Mouse (Mus musculus) limb, embryonic 11.5 days (tissue): ENCODE data around the gene Syncrip. TPM values are rescaled to one million over a fixed set of nuclear protein-coding genes. Genes with fewer than 3 reads are reported as not detected.

Experiments
- ATAC-seq: fragments of 200-750 bp; cut with Nextera tagmentation; 2 replicates; pipeline ENCODE4 v1.8.0; 2017; ENCODE audit warnings: low read depth; ENCODE audit not compliant: insufficient number of reproducible peaks, low FRiP score, low TSS enrichment
- DNase-seq: peaks from one replicate; pipeline ENCODE4 v3.0.0-alpha.2; 2015; ENCODE audit warnings: low spot score
- H3K27ac ChIP-seq: fragments of 300-500 bp; sonication (generic); replicated peaks from 2 replicates; pipeline ENCODE4 v1.5.1; 2014; ENCODE audit warnings: low read depth, mild to moderate bottlenecking, low read length
- H3K27me3 ChIP-seq: fragments of 300-500 bp; sonication (generic); 2 replicates; pipeline ENCODE4 v1.6.1; 2014; ENCODE audit warnings: mild to moderate bottlenecking, low read length, mixed read lengths; ENCODE audit not compliant: control insufficient read depth, insufficient read depth
- H3K36me3 ChIP-seq: fragments of 300-500 bp; sonication (generic); 2 replicates; pipeline ENCODE4 v1.6.1; 2014; ENCODE audit warnings: mild to moderate bottlenecking, low read length, moderate library complexity, mixed read lengths; ENCODE audit not compliant: control insufficient read depth, insufficient read depth
- H3K4me1 ChIP-seq: fragments of 300-500 bp; sonication (generic); 2 replicates; pipeline ENCODE4 v1.6.1; 2014; ENCODE audit warnings: low read length, mixed read lengths; ENCODE audit not compliant: control insufficient read depth, insufficient read depth
- H3K4me2 ChIP-seq: fragments of 300-500 bp; sonication (generic); 2 replicates; pipeline ENCODE4 v1.6.1; 2014; ENCODE audit warnings: low read depth, mild to moderate bottlenecking, moderate library complexity; ENCODE audit not compliant: severe bottlenecking
- H3K4me3 ChIP-seq: fragments of 300-500 bp; sonication (generic); 2 replicates; pipeline ENCODE4 v1.5.1; 2014; ENCODE audit warnings: low read depth, low read length
- H3K9ac ChIP-seq: fragments of 300-500 bp; sonication (generic); 2 replicates; pipeline ENCODE4 v1.6.1; 2014; ENCODE audit warnings: mild to moderate bottlenecking, low read length
- H3K9me3 ChIP-seq: fragments of 300-500 bp; sonication (generic); 2 replicates; pipeline ENCODE4 v1.6.1; 2016; ENCODE audit warnings: low read length; ENCODE audit not compliant: control insufficient read depth
- WGBS: fragments of 180-500 bp; shearing (Covaris S2); extraction: QIAGEN DNeasy Blood & Tissue Kit; methylation state at CpG from one replicate; pipeline ENCODE4 v1.1.7; 2014; 5-methylcytosine and 5-hydroxymethylcytosine counted together
- polyA plus RNA-seq: library from polyadenylated mRNA; unstranded; fragments of >200 nt; fragmentation: Nextera tagmentation; extraction: Ambion mirVana; gene quantifications from 2 replicates; pipeline ENCODE4 v1.2.1, GENCODE M21; 2014

Gene Syncrip
- polyA plus RNA-seq, 1 experiment from 2014 or later, result 138 TPM

- Histone ChIP-seq H3K27me3 (no peaks in the 10 kb centered on the region), H3K36me3 (no peaks in the 10 kb centered on the region), H3K4me3 (no peak overlapping the region), H3K27ac (no peak overlapping the region), H3K9ac (no peak overlapping the region), H3K9me3 (no peaks in the 10 kb centered on the region), H3K4me2 (no peak overlapping the region), H3K4me1 (no peaks in the 10 kb centered on the region)
- DNase-seq (no peak), ATAC-seq (no peak)
- 89% methylated on average over 2 of the region's 2 CpGs for WGBS
These were observed 58.0 kb downstream of the Syncrip start for GRCm38 (mm10) chr9:88424356-88424755.

DNA sequence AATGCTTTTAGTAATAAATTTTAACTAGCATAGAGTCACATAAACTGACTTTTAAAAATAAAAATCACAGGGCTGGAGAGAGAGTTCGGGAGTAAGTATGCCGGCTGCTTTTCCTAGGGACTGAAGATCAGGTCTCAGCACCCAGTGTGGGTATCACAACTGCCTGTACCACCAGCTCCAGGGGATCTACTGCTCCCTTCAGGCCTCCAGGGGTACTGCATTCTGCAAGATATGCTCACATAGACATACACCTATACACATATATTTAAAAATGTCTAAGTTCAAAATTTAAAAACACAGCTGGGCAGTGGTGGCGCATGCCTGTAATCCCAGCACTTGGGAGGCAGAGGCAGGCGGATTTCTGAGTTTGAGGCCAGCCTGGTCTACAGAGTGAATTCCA lies 59.9 kb downstream of the Syncrip start:
- Histone ChIP-seq H3K36me3 (no peaks in the 10 kb centered on the region), H3K4me3 (no peak overlapping the region), H3K27me3 (no peaks in the 10 kb centered on the region), H3K9me3 (no peaks in the 10 kb centered on the region), H3K27ac (no peak overlapping the region), H3K4me2 (no peak overlapping the region), H3K4me1 (no peaks in the 10 kb centered on the region), H3K9ac (no peak overlapping the region)
- WGBS, result 93% methylated on average over 4 of the region's 4 CpGs
- no peak for DNase-seq
- ATAC-seq, result no peak

DNA sequence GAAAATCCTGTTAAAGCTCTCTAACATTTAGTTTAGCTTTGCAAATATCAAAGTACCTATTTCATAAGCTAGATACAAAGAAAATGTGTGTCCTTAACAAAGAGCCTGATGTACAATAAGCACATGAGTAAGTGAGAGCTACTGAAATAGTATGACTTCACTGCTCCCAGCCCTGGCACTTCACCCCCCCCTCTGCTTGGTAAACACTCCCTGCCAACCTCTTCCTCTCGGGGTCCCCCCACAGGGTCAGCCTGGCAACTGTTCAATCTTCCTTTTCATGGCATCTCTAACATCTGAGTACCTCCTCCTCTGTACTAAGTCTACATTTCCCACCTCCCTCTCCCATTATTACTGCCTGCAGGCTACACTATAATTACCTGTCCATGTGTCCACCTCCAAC lies 65.6 kb downstream of the Syncrip start:
- H3K27ac ChIP-seq, result no peak overlapping the region
- H3K9ac ChIP-seq, result no peak overlapping the region
- ATAC-seq, result no peak
- no peaks in the 10 kb centered on the region for H3K27me3 ChIP-seq
- DNase-seq, result no peak
- no peak overlapping the region for H3K4me2 ChIP-seq
- H3K36me3 ChIP-seq, result no peaks in the 10 kb centered on the region
- H3K4me1 ChIP-seq, result no peaks in the 10 kb centered on the region
- H3K4me3 ChIP-seq, result no peak overlapping the region
- H3K9me3 ChIP-seq, result no peaks in the 10 kb centered on the region
- WGBS, result 60% methylated on average over 1 of the region's 1 CpGs

GRCm38 (mm10) chr9:88409978-88410377 lies 72.4 kb downstream of the Syncrip start:
- Histone ChIP-seq H3K36me3 (no peaks in the 10 kb centered on the region), H3K4me1 (no peaks in the 10 kb centered on the region), H3K4me3 (no peak overlapping the region), H3K9ac (no peak overlapping the region), H3K27ac (no peak overlapping the region), H3K27me3 (no peaks in the 10 kb centered on the region), H3K4me2 (no peak overlapping the region), H3K9me3 (no peaks in the 10 kb centered on the region)
- 83% methylated on average over 2 of the region's 2 CpGs for WGBS
- DNase-seq, result no peak
- ATAC-seq, result no peak

DNA sequence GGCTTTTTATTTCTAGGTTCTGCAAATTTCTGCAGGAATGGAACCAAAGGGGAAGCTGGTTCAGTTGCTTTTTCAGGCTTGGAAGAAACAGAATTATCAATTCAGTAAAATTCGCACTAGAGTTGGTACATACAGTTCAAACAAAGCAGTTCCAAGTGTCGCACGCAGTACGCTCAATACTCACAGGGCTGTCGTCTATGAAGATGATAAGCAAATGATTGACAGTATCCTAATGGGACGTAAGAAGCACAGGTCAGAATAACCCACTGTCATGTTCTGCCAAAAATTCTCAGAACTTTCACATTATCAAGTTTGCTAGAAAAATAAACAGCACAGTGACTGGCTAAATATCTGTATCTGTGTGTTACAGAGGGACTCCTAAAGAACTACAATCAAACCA lies 77.9 kb downstream of the Syncrip start:
- no peaks in the 10 kb centered on the region for H3K36me3 ChIP-seq
- WGBS, result 91% methylated on average over 6 of the region's 6 CpGs
- no peak for DNase-seq
- no peak overlapping the region for H3K27ac ChIP-seq
- H3K4me3 ChIP-seq, result no peak overlapping the region
- no peaks in the 10 kb centered on the region for H3K9me3 ChIP-seq
- no peaks in the 10 kb centered on the region for H3K27me3 ChIP-seq
- no peaks in the 10 kb centered on the region for H3K4me1 ChIP-seq
- no peak overlapping the region for H3K4me2 ChIP-seq
- no peak overlapping the region for H3K9ac ChIP-seq
- ATAC-seq, result no peak

GRCm38 (mm10) chr9:88404088-88404487 lies 78.3 kb downstream of the Syncrip start:
- 84% methylated on average over 10 of the region's 10 CpGs for WGBS
- DNase-seq (no peak), ATAC-seq (no peak)

DNA sequence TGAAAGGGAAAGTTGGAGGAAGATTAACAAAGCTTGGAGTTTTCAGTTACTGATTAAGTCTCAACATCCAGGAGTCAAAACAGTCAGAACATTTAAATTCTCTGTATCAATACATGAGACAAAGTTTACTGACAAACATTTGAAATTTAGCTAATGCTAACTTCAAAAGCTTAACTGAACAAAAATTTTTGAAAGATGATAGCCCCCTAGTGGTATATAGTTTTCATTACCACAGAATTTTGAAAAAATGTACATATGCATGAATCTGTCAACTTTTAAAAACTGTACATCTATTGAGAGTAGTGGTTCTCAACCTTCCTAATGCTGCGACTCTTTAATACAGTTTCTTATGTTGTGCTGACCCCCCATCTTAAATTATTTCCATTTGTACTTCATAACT lies 83.9 kb downstream of the Syncrip start:
- Histone ChIP-seq H3K9ac (no peak overlapping the region), H3K4me3 (no peak overlapping the region), H3K36me3 (no peaks in the 10 kb centered on the region; the same call in 1 of the 2 replicates), H3K9me3 (no peaks in the 10 kb centered on the region), H3K4me2 (no peak overlapping the region), H3K4me1 (no peaks in the 10 kb centered on the region), H3K27me3 (no peaks in the 10 kb centered on the region), H3K27ac (no peak overlapping the region)
- ATAC-seq, result no peak
- 88% methylated on average over 1 of the region's 1 CpGs for WGBS
- DNase-seq, result no peak

More at GRCm38 (mm10) chr9:88404088-88404487, 78.3 kb downstream of the Syncrip start:
- Histone ChIP-seq H3K9me3 (no peaks in the 10 kb centered on the region), H3K27me3 (no peaks in the 10 kb centered on the region), H3K4me3 (no peak overlapping the region), H3K27ac (no peak overlapping the region), H3K4me1 (no peaks in the 10 kb centered on the region), H3K4me2 (no peak overlapping the region), H3K9ac (no peak overlapping the region), H3K36me3 (no peaks in the 10 kb centered on the region)

Other genes with a start within 250 kb of the Syncrip start
- gene Nt5e, start 155.4 kb downstream of the Syncrip start, polyA plus RNA-seq, result 2.6 and 3.6 TPM in 2 replicates
- gene Snx14, start 43.6 kb downstream of the Syncrip start, polyA plus RNA-seq, result 19.8 and 21.5 TPM in 2 replicates
- gene Gm20537, start 26.0 kb downstream of the Syncrip start, polyA plus RNA-seq, result 0.61 and 1.0 TPM in 2 replicates
- 9.0 and 10.3 TPM in 2 replicates for gene Zfp949, start 65.4 kb upstream of the Syncrip start, polyA plus RNA-seq
- gene Trim43a, start 98.3 kb upstream of the Syncrip start, polyA plus RNA-seq, result not detected in 2 replicates
- 27.5 and 29.6 TPM in 2 replicates for gene Mthfsl, start 237.7 kb upstream of the Syncrip start, polyA plus RNA-seq
- gene Bcl2a1d, start 249.3 kb upstream of the Syncrip start, polyA plus RNA-seq, result not detected in 2 replicates